Mouse (Mus musculus) intestine, embryonic 14.5 days (tissue): ENCODE data around the gene Ptpn18. TPM values are rescaled to one million over a fixed set of nuclear protein-coding genes. Genes with fewer than 3 reads are reported as not detected.
A peak's percentile ranks its signal among the peaks of the same experiment; 100 is the strongest.
"Not testable (repeated sequence)": the region's sequence is repeated elsewhere in the genome, so short reads cannot be mapped to it uniquely, and the experiment has no call there.

Experiments used
- ATAC-seq: fragments of 200-750 bp; cut with Nextera tagmentation; replicated peaks from 2 replicates; pipeline ENCODE4 v1.8.0; 2017; ENCODE audit warnings: low read depth, moderate number of reproducible peaks, moderate TSS enrichment, moderate library complexity; ENCODE audit not compliant: low FRiP score, low TSS enrichment
- DNase-seq: peaks from one replicate; pipeline ENCODE4 v3.0.0-alpha.2; 2018; ENCODE audit warnings: low spot score
- H3K27ac ChIP-seq: fragments of 300-500 bp; sonication (generic); 2 replicates; pipeline ENCODE4 v1.5.1; 2014; ENCODE audit warnings: low read depth, mild to moderate bottlenecking, control low read depth
- H3K27me3 ChIP-seq: fragments of 300-500 bp; sonication (generic); replicated peaks from 2 replicates; pipeline ENCODE4 v1.6.1; 2014; ENCODE audit warnings: low read length, control low read depth; ENCODE audit not compliant: control insufficient read depth, insufficient read depth
- H3K36me3 ChIP-seq: fragments of 300-500 bp; sonication (generic); 2 replicates; pipeline ENCODE4 v1.6.1; 2014; ENCODE audit warnings: low read length, control low read depth; ENCODE audit not compliant: control insufficient read depth, insufficient read depth
- H3K4me1 ChIP-seq: fragments of 300-500 bp; sonication (generic); replicated peaks from 2 replicates; pipeline ENCODE4 v1.6.1; 2014; ENCODE audit warnings: low read length, control low read depth, mixed read lengths; ENCODE audit not compliant: control insufficient read depth, insufficient read depth
- H3K4me2 ChIP-seq: fragments of 300-500 bp; sonication (generic); 2 replicates; pipeline ENCODE4 v1.6.1; 2014; ENCODE audit warnings: low read length
- H3K4me3 ChIP-seq: fragments of 300-500 bp; sonication (generic); 2 replicates; pipeline ENCODE4 v1.5.1; 2014; ENCODE audit warnings: low read depth, low read length, control low read depth, mixed read lengths
- H3K9ac ChIP-seq: fragments of 300-500 bp; sonication (generic); 2 replicates; pipeline ENCODE4 v1.6.1; 2014; ENCODE audit warnings: mild to moderate bottlenecking, low read length
- H3K9me3 ChIP-seq: fragments of 300-500 bp; sonication (generic); 2 replicates; pipeline ENCODE4 v1.6.1; 2016; ENCODE audit warnings: low read length, control low read depth; ENCODE audit not compliant: control insufficient read depth
- WGBS: fragments of 180-500 bp; shearing (Covaris S2); extraction: QIAGEN DNeasy Blood & Tissue Kit; methylation state at CpG from one replicate; pipeline ENCODE4 v1.1.7; 2014; 5-methylcytosine and 5-hydroxymethylcytosine counted together
- polyA plus RNA-seq: library from polyadenylated mRNA; unstranded; fragments of >200 nt; fragmentation: Nextera tagmentation; extraction: Ambion mirVana; gene quantifications from 2 replicates; pipeline ENCODE4 v1.2.1, GENCODE M21; 2014

The Ptpn18 gene
- polyA plus RNA-seq, 1 experiment from 2014 or later: 22.1 TPM

GRCm38 (mm10) chr1:34434660-34435160 is 24.9 kb upstream of the Ptpn18 start:
- WGBS: 1% methylated on average over 30 of the region's 30 CpGs
- Histone ChIP-seq H3K9ac (peak overlapping the region; percentile 48), H3K27ac (peak overlapping the region; percentile 48; the same call in 1 of the 2 replicates), H3K4me3 (peak overlapping the region; percentile 43), H3K4me2 (peak overlapping the region; percentile 48), H3K4me1 (peaks cover 10% of the 10 kb centered on the region), H3K9me3 (peaks cover 19% of the 10 kb centered on the region), H3K36me3 (0 out of 2 replicates have a peak, but pooled peaks cover 3% of the 10 kb centered on the region), H3K27me3 (no peaks in the 10 kb centered on the region)
- peak; percentile 25; the same call in 1 of the 2 replicates for ATAC-seq
- peak; percentile 100 for DNase-seq

GRCm38 (mm10) chr1:34435371-34436120 is 24.0 kb upstream of the Ptpn18 start:
- Histone ChIP-seq H3K4me2 (peak overlapping the region; percentile 48), H3K9me3 (peaks cover 10% of the 10 kb centered on the region), H3K27me3 (no peaks in the 10 kb centered on the region), H3K4me3 (peak overlapping the region; percentile 43), H3K27ac (peak overlapping the region; percentile 48; the same call in 1 of the 2 replicates), H3K36me3 (0 out of 2 replicates have a peak, but pooled peaks cover 3% of the 10 kb centered on the region), H3K4me1 (peaks cover 10% of the 10 kb centered on the region), H3K9ac (peak overlapping the region; percentile 48)
- ATAC-seq (no peak), DNase-seq (no peak)
- WGBS: 23% methylated on average over 8 of the region's 8 CpGs

DNA sequence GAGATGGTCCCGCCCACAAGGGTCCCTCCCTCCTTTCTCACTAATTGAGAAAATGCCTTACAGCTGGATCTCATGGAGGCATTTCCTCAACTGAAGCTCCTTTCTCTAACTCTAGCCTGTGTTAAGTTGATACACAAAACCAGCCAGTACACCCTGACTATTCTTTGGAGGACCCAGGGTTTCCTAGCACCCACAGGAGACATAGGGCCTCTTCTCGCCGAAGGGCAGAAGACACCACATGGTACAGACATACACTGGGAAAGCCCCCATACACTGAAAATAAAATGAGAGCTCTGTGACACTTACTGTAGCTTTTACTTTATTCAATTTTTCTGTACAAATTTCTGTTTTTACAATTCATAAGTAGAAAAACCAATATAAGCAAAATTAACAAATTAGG is 23.2 kb upstream of the Ptpn18 start:
- Histone ChIP-seq H3K27ac (no peak overlapping the region), H3K36me3 (0 out of 2 replicates have a peak, but pooled peaks cover 3% of the 10 kb centered on the region), H3K9ac (no peak overlapping the region), H3K4me2 (no peak overlapping the region), H3K4me1 (peaks cover 15% of the 10 kb centered on the region), H3K9me3 (peaks cover 4% of the 10 kb centered on the region), H3K27me3 (no peaks in the 10 kb centered on the region), H3K4me3 (no peak overlapping the region)
- no peak for ATAC-seq
- no peak for DNase-seq
- 87% methylated on average over 3 of the region's 3 CpGs for WGBS

- H3K4me3 ChIP-seq: not testable (repeated sequence)
These were observed 22.2 kb upstream of the Ptpn18 start for GRCm38 (mm10) chr1:34437366-34437765.

GRCm38 (mm10) chr1:34438381-34439051 is 21.0 kb upstream of the Ptpn18 start:
- peaks cover 15% of the 10 kb centered on the region for H3K4me1 ChIP-seq
- no peaks in the 10 kb centered on the region for H3K9me3 ChIP-seq
- ATAC-seq: no peak
- H3K27me3 ChIP-seq: no peaks in the 10 kb centered on the region
- H3K9ac ChIP-seq: peak overlapping the region; percentile 56
- peaks cover 13% of the 10 kb centered on the region for H3K36me3 ChIP-seq
- H3K27ac ChIP-seq: no peak overlapping the region
- peak overlapping the region; percentile 87 for H3K4me3 ChIP-seq
- 44% methylated on average over 15 of the region's 20 CpGs for WGBS
- H3K4me2 ChIP-seq: peak overlapping the region; percentile 71
- DNase-seq: no peak

More at GRCm38 (mm10) chr1:34437366-34437765, 22.2 kb upstream of the Ptpn18 start:
- ATAC-seq, H3K36me3 ChIP-seq, H3K27ac ChIP-seq, H3K9ac ChIP-seq, H3K4me2 ChIP-seq, H3K27me3 ChIP-seq, DNase-seq, H3K9me3 ChIP-seq: not testable (repeated sequence)
- WGBS: 95% methylated on average over 8 of the region's 8 CpGs
- H3K4me1 ChIP-seq: peaks cover 15% of the 10 kb centered on the region

- Histone ChIP-seq H3K4me1 (peaks cover 11% of the 10 kb centered on the region), H3K36me3 (peaks cover 21% of the 10 kb centered on the region), H3K9me3 (no peaks in the 10 kb centered on the region), H3K27ac (peak within 1 kb of the TSS; percentile 51; the same call in 1 of the 2 replicates), H3K27me3 (no peaks in the 10 kb centered on the region), H3K4me2 (peak within 1 kb of the TSS; percentile 71), H3K9ac (peak within 1 kb of the TSS; percentile 62), H3K4me3 (peak within 1 kb of the TSS; percentile 87)
- DNase-seq (peak; percentile 99), ATAC-seq (peak; percentile 95)
- under 1% methylated on average over 48 of the region's 48 CpGs for WGBS
These were observed 20.2 kb upstream of the Ptpn18 start, which contains the start of the genes Ccdc115 and Imp4 for GRCm38 (mm10) chr1:34439215-34439960. Gene Ccdc115, minus strand, starts transcription at chr1:34439672. Gene Imp4, plus strand, starts transcription at chr1:34439851.

DNA sequence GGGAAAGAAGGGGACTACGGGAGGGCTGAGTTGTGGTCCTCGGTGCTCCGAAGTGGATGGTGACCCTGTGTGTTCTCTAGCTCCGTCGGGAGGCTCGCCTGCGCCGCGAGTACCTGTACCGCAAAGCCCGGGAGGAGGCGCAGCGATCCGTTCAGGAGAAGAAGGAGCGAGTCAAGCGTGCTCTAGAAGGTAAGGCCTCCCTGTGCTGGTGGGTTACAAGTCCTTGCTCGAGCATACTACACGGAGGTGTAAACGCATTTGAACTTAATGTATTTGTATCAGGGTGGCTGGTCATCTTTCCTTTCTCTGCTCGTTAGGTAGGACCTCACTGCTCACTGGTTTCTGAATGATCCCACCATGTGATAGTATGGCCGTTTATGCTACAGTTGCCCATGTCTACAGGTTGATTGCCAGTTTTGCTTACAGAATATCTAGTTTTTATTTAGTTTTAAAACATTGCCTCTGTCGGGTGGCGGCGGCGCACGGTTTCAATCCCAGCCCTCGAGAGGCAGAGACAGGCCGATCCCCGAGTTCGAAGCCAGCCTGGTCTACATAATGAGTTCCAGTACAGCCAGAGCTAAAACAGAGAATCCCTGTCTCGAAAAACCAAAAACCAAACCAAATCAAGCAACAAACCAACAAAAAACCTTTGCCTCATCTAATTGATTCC is 19.5 kb upstream of the Ptpn18 start:
- ATAC-seq: peak; percentile 38
- no peaks in the 10 kb centered on the region for H3K9me3 ChIP-seq
- DNase-seq: peak; percentile 90
- peak overlapping the region; percentile 87 for H3K4me3 ChIP-seq
- 0 out of 2 replicates have a peak overlapping the region, but pooled peaks have one; percentile 51 for H3K27ac ChIP-seq
- H3K27me3 ChIP-seq: no peaks in the 10 kb centered on the region
- WGBS: 7% methylated on average over 31 of the region's 31 CpGs
- peaks cover 28% of the 10 kb centered on the region for H3K36me3 ChIP-seq
- H3K4me2 ChIP-seq: peak overlapping the region; percentile 57
- H3K4me1 ChIP-seq: peaks cover 11% of the 10 kb centered on the region
- peak overlapping the region; percentile 62 for H3K9ac ChIP-seq
